Mouse (Mus musculus): Measurements from ENCODE around the gene Zfyve21.

Zfyve21 gene

DNA sequence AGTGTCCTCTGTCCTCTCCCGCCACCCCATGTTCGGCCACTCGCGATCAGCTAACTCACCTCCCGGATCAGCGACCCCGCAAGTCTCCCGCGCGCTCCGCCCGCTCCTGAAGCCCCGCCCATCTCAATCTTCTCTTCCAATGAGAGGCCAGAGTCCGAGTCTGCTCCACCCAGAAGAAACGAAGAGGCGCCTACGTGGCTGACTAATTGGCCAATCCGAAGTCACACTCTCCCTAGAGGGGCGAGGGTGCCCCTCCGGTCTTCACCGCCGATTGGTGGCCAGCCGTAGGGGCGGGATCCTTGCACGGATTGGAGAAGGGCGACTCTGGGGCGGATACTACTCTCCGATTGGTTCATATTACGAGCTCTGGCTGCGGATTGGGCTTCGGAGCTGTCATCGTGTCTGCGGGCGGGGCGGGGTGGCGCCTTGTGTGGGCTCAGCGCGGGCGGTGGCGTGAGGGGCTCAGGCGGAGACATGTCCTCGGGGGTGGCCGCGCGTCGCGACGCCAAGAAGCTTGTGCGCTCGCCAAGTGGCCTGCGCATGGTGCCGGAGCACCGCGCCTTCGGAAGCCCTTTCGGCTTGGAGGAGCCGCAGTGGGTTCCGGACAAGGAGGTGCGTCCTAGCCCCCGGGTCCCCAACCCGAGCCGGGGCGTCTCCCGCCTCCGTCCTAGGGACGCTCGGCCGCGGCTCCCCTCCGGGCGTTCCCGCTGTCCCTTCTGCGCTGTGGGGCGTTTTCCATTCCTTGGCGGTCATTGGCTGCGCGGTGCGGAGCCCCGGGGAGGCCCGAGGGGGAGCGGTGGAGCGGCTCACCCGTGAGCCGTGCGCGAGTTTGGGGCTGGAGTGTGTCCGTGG lies at the start of gene Zfyve21, which contains the start of gene Xrcc3:
Gene Zfyve21 (plus strand): TSS at position 405 of the 852 bp plus-strand sequence.
Gene Xrcc3 (minus strand): TSS at position 108 of the 852 bp plus-strand sequence.
- DNase-seq (ENCODE audit: low spot score), result peak; percentile 97

DNA sequence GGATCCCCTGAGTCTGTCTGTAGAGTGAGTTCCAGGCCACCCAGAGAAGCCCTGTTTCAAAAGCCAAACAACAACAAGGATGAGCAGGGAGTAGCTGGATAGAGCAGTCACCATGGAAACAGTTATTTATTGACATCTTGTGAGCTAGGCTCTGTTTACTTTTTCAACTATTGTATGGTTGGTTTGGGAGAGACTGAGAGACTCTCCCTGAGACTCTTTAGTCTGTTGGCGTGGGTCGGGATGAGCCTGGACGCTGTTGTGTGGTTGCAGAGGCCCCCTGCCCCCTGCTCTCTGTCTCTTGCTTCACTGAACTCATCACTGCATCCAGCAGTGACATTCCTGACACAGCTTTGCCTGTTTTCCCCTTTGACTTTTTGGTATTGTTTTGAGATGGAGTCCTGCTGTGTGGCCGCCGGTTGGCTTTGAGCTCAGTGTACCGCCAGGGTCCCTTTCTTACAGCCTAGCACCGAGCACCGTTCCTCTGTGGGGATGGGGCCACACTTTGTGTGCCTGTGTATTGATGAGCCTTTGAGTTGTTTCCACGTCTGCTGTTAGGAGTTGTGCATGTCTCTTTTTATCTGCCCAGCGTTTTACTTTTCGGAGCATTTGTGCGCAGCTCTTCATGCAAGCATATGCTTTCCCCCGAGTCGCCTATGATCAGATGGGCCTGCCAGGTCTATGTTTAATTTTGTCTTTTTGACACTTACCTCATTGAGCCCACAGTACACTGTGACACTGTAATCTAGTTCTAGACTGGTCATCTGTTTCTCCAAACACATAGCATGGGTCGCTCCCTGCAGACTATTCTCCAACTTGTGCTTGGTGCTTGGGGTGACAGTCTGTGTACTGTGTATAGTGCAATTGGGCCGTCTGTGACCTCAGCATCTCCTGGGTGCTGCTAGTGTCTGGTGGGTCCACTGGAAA lies 47.4 kb upstream of the Zfyve21 start:
- no peak for DNase-seq (ENCODE audit: low spot score)

DNA sequence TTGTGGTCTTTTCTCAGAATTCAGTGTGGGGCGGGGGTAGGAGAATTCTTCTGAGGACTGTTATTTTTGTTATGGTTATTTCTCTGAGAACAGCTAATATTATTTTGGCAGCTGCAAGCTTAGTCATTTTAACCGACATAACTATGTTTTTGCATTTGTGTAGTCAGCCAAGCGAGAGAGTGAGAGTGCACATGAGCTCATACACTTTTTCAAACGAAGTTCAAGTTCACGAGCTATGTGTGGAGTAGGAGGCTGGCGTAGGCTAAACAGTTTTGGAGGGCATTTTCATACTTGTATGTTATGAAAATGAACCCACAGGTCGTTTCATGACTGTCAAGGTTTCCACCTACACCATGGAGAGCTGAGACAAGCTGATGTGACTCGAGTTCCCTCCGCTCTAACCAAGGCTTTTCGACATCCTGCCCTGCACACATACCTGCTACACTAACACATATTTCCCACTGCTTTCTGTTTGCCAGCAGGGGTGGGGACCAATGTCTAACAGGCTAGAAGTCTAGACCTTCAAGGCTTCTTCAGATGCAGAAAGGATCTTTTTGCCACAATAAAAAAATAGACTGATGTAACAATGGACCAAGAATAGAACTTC lies 45.5 kb upstream of the Zfyve21 start:
- DNase-seq (ENCODE audit: low spot score), result no peak

DNA sequence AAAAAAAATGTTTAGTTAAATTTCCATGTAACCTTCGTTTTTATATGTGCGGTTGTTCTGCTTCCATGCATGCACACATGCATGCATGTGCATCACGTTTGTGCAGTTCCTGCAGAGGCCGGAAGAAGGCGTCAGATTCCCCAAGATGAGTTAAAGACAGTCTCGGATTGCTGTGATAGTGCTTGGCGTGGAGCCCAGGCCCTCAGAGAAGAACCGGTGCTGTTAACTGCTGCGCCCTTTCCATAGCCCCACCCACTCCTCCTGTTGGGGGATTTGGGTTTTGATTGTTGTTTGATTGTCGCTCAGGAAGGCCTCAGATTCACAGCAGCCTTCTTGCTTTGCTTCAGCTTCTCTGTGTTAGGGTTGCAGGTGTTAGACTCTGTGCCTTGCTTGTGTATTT lies 44.7 kb upstream of the Zfyve21 start:
- peak; percentile 60 for DNase-seq (ENCODE audit: low spot score)

DNA sequence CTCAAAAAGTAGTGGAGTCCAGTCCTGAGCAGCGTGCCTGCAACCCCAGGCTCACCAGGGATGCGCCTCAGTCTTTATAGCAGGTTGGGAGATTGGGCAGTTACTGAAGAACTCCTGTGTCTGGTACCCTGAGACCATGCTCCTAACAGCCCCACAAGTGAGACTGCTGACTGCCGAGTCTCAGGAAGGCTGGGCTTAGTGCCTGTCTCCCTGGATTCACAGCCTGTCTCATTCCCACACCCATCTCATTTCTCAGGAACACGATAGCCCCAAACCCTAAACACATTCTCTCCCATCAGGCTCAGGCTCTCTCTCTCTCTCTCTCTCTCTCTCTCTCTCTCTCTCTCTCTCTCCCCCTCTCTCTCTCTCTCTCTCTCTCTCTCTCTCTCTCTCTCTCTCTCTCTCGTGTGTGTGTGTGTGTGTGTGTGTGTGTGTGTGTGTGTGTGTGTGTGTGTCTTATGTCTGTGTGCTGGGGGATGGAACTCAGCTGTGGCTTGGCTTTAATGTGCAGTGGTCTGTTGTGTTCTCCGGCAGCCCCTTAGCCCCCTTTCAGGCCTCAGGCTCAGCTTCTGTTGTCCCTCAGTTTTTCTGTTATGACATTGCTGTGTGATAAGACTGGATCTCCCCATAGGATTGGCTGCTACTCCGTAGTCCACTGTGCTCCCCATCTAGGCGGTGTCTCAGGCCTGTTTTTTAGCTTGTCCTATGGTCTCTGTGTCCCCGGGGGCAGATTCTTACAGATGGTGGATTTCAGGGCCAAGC lies 44.0 kb upstream of the Zfyve21 start:
- no peak for DNase-seq (ENCODE audit: low spot score)

DNA sequence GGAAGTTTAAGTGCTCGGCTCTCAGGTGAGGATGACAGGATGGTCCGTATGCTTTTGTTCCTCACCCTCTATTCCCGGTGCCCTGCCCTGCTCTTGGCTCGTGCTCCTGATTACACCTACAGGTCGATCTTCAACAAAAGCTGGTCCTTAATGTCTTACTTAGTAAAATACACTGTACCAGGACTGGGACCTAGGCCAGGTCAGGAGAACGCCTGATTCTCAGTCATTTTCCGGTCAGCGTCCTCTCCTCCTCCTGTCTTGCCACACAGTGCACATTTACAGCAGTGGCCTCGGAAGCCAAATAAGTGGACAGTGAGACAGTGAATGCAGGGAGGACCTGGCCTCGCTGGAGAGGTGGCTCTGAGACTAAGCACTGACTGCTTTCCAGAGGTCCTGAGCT lies 43.3 kb upstream of the Zfyve21 start:
- no peak for DNase-seq (ENCODE audit: low spot score)

DNA sequence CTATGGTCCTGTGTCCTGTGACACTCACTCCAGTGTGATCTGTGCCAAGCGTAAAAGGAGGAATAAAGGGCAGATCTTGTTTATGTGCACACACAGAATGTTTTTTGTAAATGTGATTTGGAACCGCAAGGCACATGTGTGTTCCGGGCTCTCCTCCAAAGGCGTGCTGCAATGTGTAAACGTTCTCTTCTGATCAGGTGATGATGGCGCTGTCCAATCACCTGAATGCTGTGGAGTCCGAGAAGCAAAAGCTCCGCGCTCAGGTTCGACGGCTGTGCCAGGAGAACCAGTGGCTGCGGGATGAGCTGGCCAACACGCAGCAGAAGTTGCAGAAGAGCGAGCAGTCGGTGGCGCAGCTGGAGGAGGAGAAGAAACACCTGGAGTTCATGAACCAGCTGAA lies 39.8 kb upstream of the Zfyve21 start:
- no peak for DNase-seq (ENCODE audit: low spot score)

DNA sequence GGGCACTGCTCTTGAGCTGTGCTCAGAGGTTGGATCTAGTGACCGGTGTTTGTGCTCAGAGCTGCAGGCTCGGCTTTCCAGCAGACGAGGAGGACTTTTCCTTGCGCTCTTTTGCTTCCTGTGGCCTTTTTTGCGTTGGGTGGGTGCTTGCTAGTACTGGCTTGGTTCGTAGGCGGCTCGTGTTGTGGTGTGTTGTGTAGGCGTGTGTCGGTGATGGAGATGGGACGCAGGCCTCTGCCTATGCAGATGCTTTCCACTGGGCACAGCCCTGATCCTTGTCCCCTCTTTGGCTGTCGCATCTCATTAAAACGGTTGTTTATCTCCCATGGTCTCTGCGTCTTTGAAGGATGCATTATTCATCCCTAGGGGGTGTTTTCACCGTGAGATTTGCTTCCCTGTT lies 39.1 kb upstream of the Zfyve21 start:
- DNase-seq (ENCODE audit: low spot score), result no peak

DNA sequence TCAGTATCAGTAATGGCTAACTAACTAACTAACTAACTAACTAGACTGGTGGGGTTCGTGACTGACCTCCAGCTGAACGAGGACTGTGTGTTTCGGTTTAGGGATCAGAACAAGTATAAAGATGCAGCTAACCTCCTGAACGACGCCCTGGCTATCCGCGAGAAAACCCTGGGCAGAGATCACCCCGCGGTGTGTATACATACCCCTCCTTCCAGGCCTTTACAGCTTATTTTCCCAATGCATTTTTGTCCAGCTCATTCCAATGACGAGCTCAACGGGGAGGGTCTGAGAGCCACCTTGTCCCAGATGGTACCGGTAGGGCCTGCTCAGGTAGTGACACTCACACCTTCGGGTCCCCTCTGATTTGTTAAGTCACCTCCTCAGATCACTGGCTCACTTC lies 36.1 kb upstream of the Zfyve21 start:
- no peak for DNase-seq (ENCODE audit: low spot score)

DNA sequence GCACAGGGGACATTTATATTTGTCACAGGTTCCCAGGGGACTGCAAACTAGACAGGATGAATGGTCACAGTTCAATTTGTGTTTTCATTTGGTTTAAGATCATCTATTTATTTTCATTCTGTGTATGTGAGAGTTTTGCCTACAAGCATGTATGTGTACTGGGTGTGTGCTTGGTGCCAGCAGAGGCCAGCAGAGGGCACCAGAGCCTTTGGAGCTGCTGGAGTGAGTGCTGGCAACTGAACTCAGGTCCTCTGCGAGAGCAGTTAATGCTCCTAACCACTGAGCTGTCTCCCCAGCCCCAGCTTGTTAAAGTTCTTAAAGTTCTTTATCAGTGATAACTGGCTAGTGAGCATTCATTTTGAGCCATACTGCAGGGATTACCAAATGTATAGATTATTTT lies 34.4 kb upstream of the Zfyve21 start:
- no peak for DNase-seq (ENCODE audit: low spot score)

DNA sequence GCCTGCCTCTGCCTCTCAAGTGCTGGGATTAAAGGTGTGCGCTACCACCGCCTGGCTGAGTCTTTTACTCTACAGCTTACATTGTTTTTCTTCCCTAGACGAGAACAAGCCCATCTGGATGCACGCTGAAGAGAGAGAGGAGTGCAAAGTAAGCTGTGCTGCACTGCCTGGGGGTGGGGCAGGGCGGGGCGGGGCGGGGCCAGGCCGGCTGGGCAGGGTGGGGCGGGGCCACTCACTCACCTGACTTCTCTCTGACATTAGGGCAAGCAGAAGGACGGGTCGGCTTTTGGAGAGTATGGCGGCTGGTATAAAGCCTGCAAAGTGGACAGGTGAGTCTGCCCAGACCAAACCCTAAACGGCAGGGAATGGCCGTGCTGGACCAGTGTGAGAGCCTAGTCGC lies 28.8 kb upstream of the Zfyve21 start:
- DNase-seq (ENCODE audit: low spot score), result no peak

DNA sequence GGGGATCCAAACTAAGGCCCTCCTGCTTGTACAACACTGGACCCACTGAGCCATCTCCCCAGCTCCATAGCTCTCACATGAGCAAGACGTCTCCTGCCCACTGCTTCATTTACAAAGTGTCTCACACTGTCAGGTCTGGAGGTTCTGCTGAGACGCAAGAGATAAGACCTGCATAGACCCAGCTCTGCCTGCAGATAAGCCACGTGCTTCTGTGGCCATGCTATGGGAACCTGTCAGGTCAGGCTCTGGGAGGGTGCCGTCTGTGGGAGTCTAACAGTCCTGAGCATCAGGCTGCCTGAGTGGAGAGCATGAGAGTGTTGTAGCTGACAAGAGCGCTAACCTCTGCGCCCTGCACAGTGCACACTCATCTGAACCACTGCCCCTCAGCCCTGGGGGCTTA lies 27.0 kb upstream of the Zfyve21 start:
- no peak for DNase-seq (ENCODE audit: low spot score)

DNA sequence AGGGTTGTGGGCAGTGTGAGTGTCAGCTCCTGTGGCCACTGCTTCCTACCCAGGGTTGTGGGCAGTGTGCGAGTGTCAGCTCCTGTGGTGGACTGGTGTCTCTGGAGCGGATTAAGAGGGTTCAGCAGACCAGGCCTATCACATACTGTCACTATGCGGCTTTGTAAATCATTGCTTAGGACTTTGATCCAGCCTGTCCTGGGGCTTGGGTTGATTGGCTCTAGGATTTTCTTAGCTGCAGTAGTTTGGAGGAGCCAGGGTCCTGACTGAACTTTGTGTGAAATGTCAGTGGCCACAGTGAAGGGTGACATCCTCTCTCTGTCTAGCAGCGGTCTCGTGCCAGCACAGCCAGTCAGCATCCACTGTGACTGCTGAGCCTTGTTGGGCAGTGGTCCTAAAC lies 23.9 kb upstream of the Zfyve21 start:
- DNase-seq (ENCODE audit: low spot score), result no peak

DNA sequence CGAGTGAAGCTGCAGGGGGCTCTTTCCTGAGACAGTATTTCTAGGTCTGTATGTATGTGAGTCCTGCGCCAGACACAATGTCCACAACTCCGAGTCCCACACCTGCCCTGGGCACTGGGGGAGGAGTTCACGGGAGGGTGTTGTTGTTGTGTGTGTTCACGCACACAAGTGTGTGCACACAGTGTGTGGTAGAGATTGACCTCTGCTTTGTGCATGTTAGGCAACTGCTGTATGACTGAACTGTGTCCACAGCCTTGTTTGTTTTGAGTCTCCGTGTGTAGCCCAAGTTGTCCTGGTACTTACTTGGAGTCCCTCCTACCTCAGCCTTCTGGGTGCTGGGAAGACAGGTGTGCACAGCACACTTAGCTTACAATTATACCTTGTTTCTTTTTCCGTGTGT lies 23.3 kb upstream of the Zfyve21 start:
- DNase-seq (ENCODE audit: low spot score), result no peak

DNA sequence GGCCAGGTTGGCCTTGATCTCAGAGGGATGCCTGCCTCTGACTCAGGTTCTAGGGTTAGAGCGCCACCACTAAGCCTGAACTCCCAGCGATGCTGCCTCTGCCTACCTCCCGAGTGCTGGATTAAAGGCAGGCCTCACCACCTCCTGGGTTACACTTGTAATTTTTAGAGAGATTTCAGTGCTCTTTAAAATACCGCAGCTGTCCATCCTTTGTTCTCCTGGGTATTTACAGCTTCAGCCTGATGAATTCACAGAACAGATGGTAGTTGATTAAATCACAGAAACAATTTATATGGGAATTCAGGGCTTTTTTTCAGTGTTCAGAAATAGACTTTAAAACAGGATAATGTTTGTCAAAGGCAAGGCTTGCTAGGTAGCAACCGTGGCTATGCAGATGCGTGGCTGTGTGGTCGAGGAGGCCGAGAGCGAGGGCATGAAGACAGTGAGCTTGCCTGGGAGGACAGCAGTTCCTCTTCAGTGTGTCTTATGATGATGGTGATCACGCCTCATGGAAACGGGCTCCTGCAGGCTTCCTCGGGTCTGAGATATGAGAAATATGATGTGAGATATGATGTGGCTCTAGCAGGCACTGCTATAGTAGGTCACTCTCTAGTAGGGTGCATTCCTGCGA lies 22.4 kb upstream of the Zfyve21 start:
- peak; percentile 30 for DNase-seq (ENCODE audit: low spot score)

DNA sequence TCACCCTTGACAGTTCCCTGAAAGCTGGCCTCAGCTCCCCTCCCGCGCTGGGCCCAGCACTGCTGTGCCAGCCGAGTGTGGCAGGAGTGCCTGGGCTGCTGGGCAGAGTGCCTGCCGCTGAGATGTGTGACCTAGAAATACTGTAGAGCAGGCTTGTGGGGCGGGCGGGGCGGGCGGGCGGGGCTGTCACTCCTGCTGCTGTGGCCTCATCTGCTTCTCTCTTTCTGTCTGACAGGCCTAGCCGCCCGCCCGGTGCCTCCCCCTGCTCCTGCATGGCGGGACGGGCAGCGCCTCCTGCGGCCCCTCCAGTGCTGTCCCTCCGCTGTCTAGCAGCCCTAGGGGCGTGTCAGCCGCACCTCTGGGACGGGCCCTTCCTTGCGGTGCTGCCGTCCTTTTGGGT lies 19.9 kb upstream of the Zfyve21 start:
- peak; percentile 37 for DNase-seq (ENCODE audit: low spot score)

DNA sequence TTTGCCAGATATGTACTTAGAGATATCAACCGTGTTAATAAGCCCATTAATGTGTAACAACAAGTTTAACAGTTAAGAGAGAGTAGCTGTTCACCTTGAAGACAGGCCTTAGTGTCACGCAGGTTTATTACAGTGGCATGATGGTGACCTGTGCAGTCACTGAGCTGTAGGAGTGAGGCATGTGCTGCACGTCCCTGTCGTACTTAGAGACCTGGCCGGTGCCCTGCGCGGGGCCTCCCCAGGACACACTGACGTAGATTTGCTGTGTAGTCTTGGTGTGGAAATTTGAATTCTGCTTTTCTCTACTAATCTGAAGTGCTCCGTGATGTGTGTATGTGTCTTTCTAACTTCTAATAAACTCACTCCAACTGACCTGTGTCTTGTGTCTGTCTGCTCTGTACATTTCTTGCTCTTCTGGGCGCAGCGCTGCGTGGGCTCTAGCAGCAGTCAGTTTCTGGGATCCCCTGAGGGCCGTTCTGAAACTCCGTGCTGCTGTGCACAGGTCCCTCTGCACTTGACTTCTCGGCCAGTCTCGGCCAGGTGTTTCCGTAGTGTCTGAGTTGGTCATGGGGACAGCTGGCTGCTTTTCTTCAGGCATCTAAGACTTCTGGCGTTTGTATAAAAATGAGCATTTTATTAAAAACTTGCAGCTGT lies 19.3 kb upstream of the Zfyve21 start:
- DNase-seq (ENCODE audit: low spot score), result no peak

DNA sequence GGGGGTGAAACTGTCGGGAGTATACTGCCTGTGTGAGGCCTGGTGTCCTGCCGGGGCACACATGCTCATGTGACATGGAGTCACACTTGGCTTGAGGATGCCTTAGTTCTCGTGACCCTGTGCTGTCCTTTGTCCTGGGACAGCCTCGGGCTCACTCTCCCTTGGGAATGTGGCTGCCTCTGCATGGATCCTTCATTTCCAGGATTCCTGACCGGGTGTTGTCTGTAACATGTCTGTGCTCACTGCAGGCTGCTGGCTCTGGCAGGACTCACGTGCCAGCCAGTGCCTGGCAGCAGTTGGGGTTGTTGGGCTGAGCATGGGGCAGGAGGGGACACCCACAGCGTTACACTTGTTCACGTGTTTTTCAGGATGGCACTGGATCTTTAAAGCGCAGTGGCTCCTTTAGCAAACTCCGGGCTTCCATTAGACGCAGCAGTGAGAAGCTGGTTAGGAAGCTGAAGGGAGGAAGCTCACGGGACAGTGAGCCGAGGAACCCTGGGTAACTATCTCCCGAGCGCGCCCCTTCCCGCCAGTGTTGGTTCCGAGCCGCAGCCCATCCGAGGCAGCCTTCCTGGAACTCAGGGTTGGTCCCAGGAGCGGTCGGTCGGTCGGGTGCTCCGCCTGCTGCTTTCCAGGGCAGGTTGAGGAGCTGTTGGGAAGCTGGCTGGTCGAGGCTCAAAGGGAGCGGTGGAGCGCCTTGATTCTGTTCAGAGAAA lies 18.6 kb upstream of the Zfyve21 start:
- DNase-seq (ENCODE audit: low spot score), result no peak

DNA sequence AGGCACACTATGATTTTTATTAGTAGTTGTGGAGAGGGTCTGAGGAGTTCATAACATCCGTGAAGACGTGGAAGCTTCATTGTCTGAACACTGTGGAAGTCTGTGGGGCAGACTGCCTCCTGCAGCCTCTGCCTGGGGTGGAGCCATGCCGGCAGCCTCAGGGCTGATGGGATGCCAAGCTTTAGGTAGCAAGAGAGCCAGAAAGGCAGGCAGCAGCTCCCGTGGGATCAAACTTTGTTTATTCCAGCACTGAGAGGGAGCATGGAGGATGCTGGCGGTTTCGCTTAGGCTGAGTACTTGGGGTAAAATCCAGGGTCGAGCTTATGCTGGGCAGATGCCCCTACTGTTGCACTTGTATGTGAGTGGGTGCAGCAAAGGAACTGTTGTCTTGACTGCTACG lies 16.7 kb upstream of the Zfyve21 start:
- peak; percentile 37 for DNase-seq (ENCODE audit: low spot score)

DNA sequence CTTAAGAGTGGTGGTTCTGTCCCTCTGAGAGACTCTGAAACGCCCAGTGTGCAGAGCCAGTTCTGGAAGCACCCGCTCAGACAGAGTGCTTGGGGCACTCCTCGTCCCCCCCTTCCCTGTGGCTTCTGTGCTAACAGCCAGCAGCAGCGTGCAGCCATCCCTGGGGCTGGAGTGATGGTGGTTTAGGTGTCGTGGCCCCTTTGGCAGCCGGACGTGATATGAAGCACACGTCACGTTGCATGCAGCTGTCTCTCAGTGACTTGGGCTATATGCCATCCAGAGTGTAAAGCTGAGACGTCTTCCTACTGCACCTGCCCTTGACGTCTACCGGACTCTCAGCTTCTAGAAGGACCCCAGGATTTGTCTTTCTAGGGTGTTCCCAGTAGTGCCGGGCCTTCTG lies 15.5 kb upstream of the Zfyve21 start:
- DNase-seq (ENCODE audit: low spot score), result no peak

Measured in MN1 (cell line).